Mouse (Mus musculus) kidney, postnatal 0 days (tissue): ENCODE data around the gene Wdr18. TPM values are rescaled to one million over a fixed set of nuclear protein-coding genes. Genes with fewer than 3 reads are reported as not detected.
A peak's percentile ranks its signal among the peaks of the same experiment; 100 is the strongest.
"Not testable (repeated sequence)": the region's sequence is repeated elsewhere in the genome, so short reads cannot be mapped to it uniquely, and the experiment has no call there.

Experiments
- ATAC-seq: fragments of 200-750 bp; cut with Nextera tagmentation; replicated peaks from 2 replicates; pipeline ENCODE4 v1.8.0; 2017; ENCODE audit warnings: low read depth, moderate number of reproducible peaks, moderate TSS enrichment, moderate library complexity; ENCODE audit not compliant: low FRiP score
- DNase-seq: peaks from one replicate; pipeline ENCODE4 v3.0.0-alpha.2; 2016; ENCODE audit warnings: low spot score
- H3K27ac ChIP-seq: fragments of 300-500 bp; sonication (generic); 2 replicates; pipeline ENCODE4 v1.5.1; 2014; ENCODE audit warnings: mild to moderate bottlenecking
- H3K27me3 ChIP-seq: fragments of 300-500 bp; sonication (generic); 2 replicates; pipeline ENCODE4 v1.6.1; 2014; ENCODE audit warnings: low read length, mixed read lengths; ENCODE audit not compliant: insufficient read depth
- H3K36me3 ChIP-seq: fragments of 300-500 bp; sonication (generic); 2 replicates; pipeline ENCODE4 v1.6.1; 2014; ENCODE audit warnings: low read length, mixed read lengths; ENCODE audit not compliant: insufficient read depth
- H3K4me1 ChIP-seq: fragments of 300-500 bp; sonication (generic); replicated peaks from 2 replicates; pipeline ENCODE4 v1.6.1; 2014; ENCODE audit warnings: antibody characterized with exemption, low read length, mixed read lengths; ENCODE audit not compliant: insufficient read depth
- H3K4me2 ChIP-seq: fragments of 300-500 bp; sonication (generic); 2 replicates; pipeline ENCODE4 v1.6.1; 2014; ENCODE audit warnings: mild to moderate bottlenecking, low read length, moderate library complexity, mixed read lengths
- H3K4me3 ChIP-seq: fragments of 300-500 bp; sonication (generic); replicated peaks from 2 replicates; pipeline ENCODE4 v1.5.1; 2014; ENCODE audit warnings: low read depth, low read length
- H3K9ac ChIP-seq: fragments of 300-500 bp; sonication (generic); 2 replicates; pipeline ENCODE4 v1.6.1; 2014; ENCODE audit warnings: low read depth, low read length
- H3K9me3 ChIP-seq: fragments of 300-500 bp; sonication (generic); replicated peaks from 2 replicates; pipeline ENCODE4 v1.6.1; 2016; ENCODE audit warnings: low read length, inconsistent platforms, mixed read lengths
- CTCF ChIP-seq: IDR thresholded peaks from 2 replicates; pipeline ENCODE4 v1.5.1; 2016; ENCODE audit warnings: antibody characterized with exemption, low read depth, mild to moderate bottlenecking, moderate library complexity
- WGBS: fragments of 180-500 bp; shearing (Covaris S2); extraction: QIAGEN DNeasy Blood & Tissue Kit; methylation state at CpG from one replicate; pipeline ENCODE4 v1.1.7; 2014; 5-methylcytosine and 5-hydroxymethylcytosine counted together
- polyA plus RNA-seq: library from polyadenylated mRNA; unstranded; fragments of >200 nt; fragmentation: Nextera tagmentation; extraction: Ambion mirVana; gene quantifications from 2 replicates; pipeline ENCODE4 v1.2.1, GENCODE M21; 2015

Wdr18 gene
- polyA plus RNA-seq, 1 experiment from 2014 or later: 78.9 TPM

GRCm38 (mm10) chr10:79955691-79956090, 4.3 kb upstream of the Wdr18 start:
- no peak for TF ChIP-seq CTCF
- H3K4me3 ChIP-seq: no peak overlapping the region
- H3K4me2 ChIP-seq: no peak overlapping the region
- DNase-seq: no peak
- H3K9ac ChIP-seq: no peak overlapping the region
- peaks cover 16% of the 10 kb centered on the region; the same call in 1 of the 2 replicates for H3K36me3 ChIP-seq
- H3K4me1 ChIP-seq: peaks cover 3% of the 10 kb centered on the region
- H3K27ac ChIP-seq: no peak overlapping the region
- ATAC-seq: no peak
- whole genome bisulfite sequencing: 71% methylated on average over 9 of the region's 9 CpGs
- H3K27me3 ChIP-seq: no peaks in the 10 kb centered on the region
- H3K9me3 ChIP-seq: no peaks in the 10 kb centered on the region

GRCm38 (mm10) chr10:79956643-79957154, 3.3 kb upstream of the Wdr18 start:
- no peaks in the 10 kb centered on the region for H3K9me3 ChIP-seq
- no peak overlapping the region for H3K27ac ChIP-seq
- no peak for TF ChIP-seq CTCF
- no peak overlapping the region for H3K9ac ChIP-seq
- no peaks in the 10 kb centered on the region for H3K27me3 ChIP-seq
- ATAC-seq (no peak), DNase-seq (no peak)
- 34% methylated on average over 4 of the region's 4 CpGs for WGBS
- peaks cover 6% of the 10 kb centered on the region for H3K4me1 ChIP-seq
- H3K4me2 ChIP-seq: no peak overlapping the region
- peaks cover 6% of the 10 kb centered on the region; the same call in 1 of the 2 replicates for H3K36me3 ChIP-seq
- H3K4me3 ChIP-seq: no peak overlapping the region

- Histone ChIP-seq H3K9me3 (no peaks in the 10 kb centered on the region), H3K27me3 (no peaks in the 10 kb centered on the region), H3K4me3 (no peak overlapping the region), H3K27ac (no peak overlapping the region), H3K4me2 (peak overlapping the region; percentile 37), H3K9ac (no peak overlapping the region), H3K36me3 (peaks cover 8% of the 10 kb centered on the region; the same call in 1 of the 2 replicates), H3K4me1 (peaks cover 6% of the 10 kb centered on the region)
- peak; percentile 92 for DNase-seq
- 7% methylated on average over 21 of the region's 21 CpGs for WGBS
- TF ChIP-seq CTCF: peak; percentile 94
- peak; percentile 15; the same call in 1 of the 2 replicates for ATAC-seq
Measured at GRCm38 (mm10) chr10:79958140-79958816, 1.7 kb upstream of the Wdr18 start.

- 27% methylated on average over 10 of the region's 10 CpGs for WGBS
Measured at GRCm38 (mm10) chr10:79959412-79959811, 540 bp upstream of the Wdr18 start.

GRCm38 (mm10) chr10:79960671-79961294, 831 bp downstream of the Wdr18 start:
- Histone ChIP-seq H3K4me1 (peaks cover 6% of the 10 kb centered on the region), H3K4me3 (peak overlapping the region; percentile 92), H3K36me3 (peaks cover 18% of the 10 kb centered on the region), H3K27ac (peak overlapping the region; percentile 70; the same call in 1 of the 2 replicates), H3K9ac (peak overlapping the region; percentile 82), H3K27me3 (no peaks in the 10 kb centered on the region), H3K9me3 (no peaks in the 10 kb centered on the region), H3K4me2 (peak overlapping the region; percentile 89)
- no peak for TF ChIP-seq CTCF
- ATAC-seq (no peak), DNase-seq (no peak)
- whole genome bisulfite sequencing: 11% methylated on average over 10 of the region's 10 CpGs

More at GRCm38 (mm10) chr10:79959412-79959811, 540 bp upstream of the Wdr18 start:
- not testable (repeated sequence) for ATAC-seq, H3K4me1 ChIP-seq, H3K9me3 ChIP-seq, H3K27me3 ChIP-seq, H3K9ac ChIP-seq, H3K36me3 ChIP-seq, DNase-seq, H3K27ac ChIP-seq
- H3K4me3 ChIP-seq: peak overlapping the region; percentile 92
- H3K4me2 ChIP-seq: peak overlapping the region; percentile 89

GRCm38 (mm10) chr10:79964727-79965126, 4.8 kb downstream of the Wdr18 start:
- Histone ChIP-seq H3K4me3 (no peak overlapping the region), H3K4me2 (no peak overlapping the region), H3K27ac (no peak overlapping the region), H3K36me3 (peaks cover 46% of the 10 kb centered on the region), H3K27me3 (no peaks in the 10 kb centered on the region), H3K9me3 (no peaks in the 10 kb centered on the region), H3K4me1 (peaks cover 9% of the 10 kb centered on the region), H3K9ac (no peak overlapping the region)
- 96% methylated on average over 7 of the region's 7 CpGs for WGBS
- ATAC-seq (no peak), DNase-seq (no peak)
- no peak for TF ChIP-seq CTCF
